Mouse (Mus musculus) megakaryocyte progenitor cell, adult 5-6 weeks (primary cell): ENCODE measurements at regions not wholly inside any gene's neighbourhood (a gene's known extent, or its start where the extent isn't known, plus 50 kb on each side); places are given as distances from the start of the nearest gene placed in this dataset.

Source experiments
- ATAC-seq: replicated peaks from 2 replicates; pipeline ENCODE4 v1.8.0; 2016; ENCODE audit warnings: mild to moderate bottlenecking, moderate TSS enrichment, inconsistent platforms; ENCODE audit not compliant: poor library complexity

- ATAC-seq, result no peak
These were observed 107.0 kb upstream of the Prep start for GRCm38 (mm10) chr10:44959968-44960367.

GRCm38 (mm10) chr10:44945205-44945725 is 121.7 kb upstream of the Prep start:
- ATAC-seq, result no peak

DNA sequence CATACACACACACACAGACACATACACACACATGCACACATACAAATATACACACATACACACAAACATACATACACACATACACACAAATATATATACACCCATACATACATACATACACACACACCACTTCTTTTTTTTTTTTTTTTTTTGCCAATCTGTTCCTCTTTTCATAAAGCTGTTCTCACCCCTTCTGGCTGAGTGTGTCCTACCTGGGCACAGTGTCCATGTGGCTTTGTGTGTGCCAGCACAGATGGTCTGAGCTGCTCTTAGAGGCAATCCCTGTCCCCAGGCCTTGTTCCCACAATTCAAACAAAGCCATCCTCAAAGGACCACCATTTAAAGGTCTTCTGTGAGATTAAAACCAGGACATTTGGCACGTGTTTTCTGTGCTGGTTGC is 127.6 kb upstream of the Prep start:
- ATAC-seq, result no peak

DNA sequence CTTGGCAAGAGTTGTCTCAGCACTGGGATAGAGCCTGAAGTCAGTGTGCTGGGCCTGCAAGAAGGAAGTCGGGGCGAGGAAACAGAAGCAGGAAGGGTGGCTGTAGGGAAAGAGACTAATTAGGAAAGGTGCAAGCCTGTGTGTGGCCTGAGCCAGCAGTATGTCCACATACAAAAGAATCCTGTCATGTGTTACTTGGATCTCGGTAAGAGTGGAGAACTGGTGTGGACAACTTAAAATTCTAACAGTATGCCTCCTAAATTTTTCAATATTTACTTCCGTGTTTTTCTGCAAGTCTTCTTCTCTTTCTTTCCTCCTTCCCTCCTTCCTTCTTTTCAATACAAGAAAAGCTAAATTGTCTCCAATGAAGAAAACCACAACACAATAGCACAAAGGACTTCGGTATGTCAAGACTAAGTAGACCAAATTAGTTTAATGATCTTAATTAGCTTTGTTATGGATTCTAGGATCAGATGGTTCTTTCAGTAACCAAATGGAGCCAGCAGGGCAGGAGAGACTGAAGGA is 130.0 kb upstream of the Prep start:
- no peak for ATAC-seq

GRCm38 (mm10) chr10:44930796-44931195 is 136.2 kb upstream of the Prep start:
- ATAC-seq, result no peak

GRCm38 (mm10) chr10:44913751-44914388 is 153.1 kb upstream of the Prep start:
- no peak for ATAC-seq

- no peak for ATAC-seq
These were observed 162.5 kb upstream of the Prep start for GRCm38 (mm10) chr10:44904520-44904919.

DNA sequence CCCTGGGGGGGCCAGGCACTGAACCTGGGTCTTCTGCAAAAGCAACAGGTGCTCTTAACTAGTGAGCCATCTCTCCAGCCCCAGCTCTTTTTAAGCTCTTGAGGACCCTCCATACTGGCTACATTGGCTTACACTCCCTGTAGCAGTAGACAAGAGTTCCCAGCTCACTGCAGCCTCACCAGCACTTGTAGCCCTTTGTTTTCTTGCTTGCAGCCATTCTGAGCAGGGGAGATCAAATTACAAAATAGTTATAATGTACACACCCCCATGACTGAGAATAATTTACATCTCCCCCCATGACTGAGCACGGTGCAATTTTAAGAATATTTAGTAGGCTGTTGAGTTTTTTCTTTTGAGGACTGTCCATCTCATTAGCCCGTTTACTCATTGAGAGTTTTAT is 165.8 kb upstream of the Prep start:
- no peak for ATAC-seq

GRCm38 (mm10) chr10:44892124-44892523 is 174.9 kb upstream of the Prep start:
- no peak for ATAC-seq

GRCm38 (mm10) chr10:44887081-44887683 is 179.8 kb upstream of the Prep start:
- no peak for ATAC-seq

- ATAC-seq, result no peak
These were observed 185.0 kb upstream of the Prep start for GRCm38 (mm10) chr10:44881967-44882366.

DNA sequence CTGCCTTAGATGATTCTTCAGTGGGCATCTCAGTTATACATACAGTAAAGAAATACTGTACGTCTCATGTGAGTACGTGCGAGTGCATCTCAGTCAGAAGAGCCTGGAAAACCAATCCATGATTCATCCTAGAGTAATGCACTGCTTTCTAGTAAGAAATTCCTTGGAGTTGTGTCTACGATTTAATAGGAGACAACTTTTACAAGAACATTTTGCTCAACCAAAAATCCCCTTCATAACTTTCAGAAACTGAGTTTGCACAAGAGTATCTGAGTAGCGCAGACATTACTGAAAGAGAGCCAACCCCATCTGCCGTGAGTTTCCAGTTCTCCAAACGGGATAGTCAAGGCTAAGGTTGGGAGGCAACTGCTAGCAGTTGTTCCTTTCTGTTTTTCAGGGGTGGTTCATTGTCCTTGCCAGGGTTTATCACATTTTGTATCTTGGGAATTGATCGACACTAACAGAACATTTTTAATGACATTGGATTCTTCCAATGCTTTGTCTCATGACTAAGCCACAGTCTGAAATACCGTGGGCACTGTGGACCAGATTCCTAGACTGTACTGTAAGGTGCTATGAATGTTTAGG is 189.8 kb upstream of the Prep start:
- no peak for ATAC-seq

DNA sequence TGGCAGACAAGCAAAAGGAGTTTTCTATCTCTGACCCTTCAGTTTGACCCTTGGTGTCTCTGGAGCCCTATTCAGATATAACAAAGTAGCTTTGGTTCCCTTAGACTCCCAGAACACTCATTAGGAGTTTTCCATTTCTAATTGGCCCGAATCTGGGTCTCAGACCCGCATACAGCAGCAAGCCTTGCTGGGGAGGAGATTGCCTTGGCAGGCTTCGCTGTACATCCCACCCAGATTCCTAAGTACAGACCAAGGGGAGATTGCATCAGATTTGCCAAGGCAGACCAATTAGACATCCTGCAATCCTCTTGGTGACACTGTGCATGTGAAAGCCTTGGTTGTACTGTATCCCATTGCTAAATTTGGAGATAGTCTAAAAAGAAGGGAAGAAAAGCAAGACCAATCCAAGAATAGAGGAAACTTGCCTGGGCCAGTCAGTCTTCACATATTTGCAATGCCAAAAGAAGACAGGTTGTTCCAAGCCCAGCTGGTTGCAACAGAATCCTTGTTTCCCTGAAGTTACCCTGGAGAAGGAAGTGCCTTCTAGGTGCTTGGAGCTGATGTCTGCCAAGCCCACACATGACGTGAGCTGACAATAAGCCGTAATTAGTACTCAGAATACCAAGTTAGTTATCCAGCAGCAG is 193.2 kb upstream of the Prep start:
- no peak for ATAC-seq

DNA sequence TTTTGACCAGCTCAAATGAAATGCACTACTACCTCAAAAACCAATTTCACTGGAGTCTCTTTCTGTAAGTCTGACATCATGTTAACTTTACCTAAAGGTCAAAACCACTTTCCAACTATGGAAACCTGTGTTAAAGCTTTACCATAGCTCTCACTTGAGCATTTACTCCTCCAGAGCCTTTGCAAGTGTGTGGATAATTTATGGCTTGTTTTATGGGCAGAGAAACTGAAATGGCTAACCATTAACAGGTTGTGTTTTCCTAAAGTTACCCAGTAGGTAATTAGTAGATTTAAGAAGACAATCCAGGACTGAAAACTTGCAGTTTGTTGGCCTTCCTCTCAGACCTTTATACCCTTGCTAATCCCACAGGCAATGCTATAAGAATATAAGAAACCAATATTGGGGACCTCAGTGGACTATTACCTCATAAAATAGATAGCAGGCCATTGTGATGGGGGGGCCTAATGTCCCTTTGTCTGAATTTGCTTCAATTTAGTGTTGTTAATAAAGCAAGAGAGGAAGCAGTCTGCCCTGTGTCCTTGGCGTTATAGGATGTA is 202.7 kb upstream of the Prep start:
- no peak for ATAC-seq

GRCm38 (mm10) chr10:44862360-44862674 is 204.7 kb upstream of the Prep start:
- ATAC-seq, result no peak

GRCm38 (mm10) chr10:44861671-44862359 is 205.2 kb upstream of the Prep start:
- no peak for ATAC-seq

GRCm38 (mm10) chr10:44857444-44857843 is 209.6 kb upstream of the Prep start:
- ATAC-seq, result no peak

DNA sequence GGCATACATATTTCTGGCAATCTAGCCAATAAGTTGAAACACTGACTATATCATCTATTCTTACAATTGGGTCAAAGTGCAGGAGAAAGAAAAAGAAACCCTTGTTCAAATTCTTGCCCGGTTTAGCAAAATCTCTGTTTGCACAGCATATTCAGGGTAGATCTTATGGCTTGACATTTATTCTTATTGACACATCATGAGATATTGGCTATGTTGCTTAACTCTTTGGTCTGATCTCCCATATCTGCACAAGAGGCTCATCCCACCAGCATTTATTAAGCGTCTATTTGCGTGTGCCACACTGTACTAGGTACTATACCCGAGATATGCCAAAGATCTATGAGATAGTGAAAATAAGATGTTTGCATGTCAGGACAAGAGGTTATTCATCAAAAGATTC is 212.9 kb upstream of the Prep start:
- no peak for ATAC-seq

DNA sequence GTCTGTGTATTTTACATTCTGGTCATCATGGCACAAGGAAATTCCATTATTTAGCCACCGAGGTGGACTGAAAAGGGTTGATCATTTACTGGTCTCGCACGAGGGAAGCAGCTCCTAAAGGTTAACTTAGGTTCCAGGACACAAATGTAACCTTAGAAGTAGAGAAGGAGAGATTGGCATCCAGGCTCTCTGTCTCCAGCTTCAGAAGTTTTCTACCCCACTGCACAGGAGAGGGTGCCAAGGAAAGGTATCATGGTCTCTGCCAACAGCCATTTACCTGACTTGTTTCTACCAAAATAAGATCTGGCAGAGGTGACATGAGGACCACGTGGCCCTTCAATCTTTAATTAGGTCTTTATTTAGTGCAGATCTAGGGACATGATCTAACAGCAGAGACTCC is 218.0 kb upstream of the Prep start:
- no peak for ATAC-seq

DNA sequence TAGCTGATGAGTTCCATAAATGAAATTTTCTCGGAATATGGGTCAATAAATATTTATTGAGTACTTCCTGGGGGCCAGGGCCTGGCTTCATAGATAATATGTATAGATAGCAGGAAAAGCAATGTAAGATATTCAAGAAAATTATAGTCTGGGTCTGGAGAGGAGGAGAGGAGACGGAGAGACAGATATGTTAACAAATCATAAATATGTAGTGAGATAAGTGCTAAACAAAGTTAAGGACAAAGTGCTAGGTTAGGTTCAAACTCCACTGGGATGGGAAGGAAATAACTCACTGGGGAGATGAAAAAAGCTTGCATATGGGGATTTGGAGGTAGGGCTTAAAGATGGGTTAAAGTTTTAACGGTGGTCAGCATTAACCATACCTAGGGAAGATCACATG is 220.2 kb upstream of the Prep start:
- no peak for ATAC-seq

DNA sequence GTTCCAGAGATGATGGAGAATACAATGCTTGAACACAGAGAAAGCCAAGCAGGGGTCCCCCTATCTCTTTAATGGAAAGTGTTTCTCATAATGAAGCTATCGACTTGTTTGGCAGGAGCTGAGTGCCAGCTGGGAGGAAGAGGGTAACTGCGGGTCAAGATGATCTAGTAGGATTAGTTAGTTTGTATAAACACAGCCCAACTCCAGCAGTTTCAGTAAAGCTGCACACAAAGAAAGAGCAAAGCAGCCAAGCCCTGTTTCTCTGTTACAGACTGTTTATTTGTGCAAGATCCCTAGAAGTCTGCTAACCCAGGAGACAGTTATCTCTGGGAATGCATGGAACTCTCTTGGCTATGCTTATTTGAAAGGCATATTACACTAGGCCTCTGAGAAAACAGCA is 220.9 kb upstream of the Prep start:
- ATAC-seq, result no peak
